Comparison of ENCODE assay signal across 8 mouse cellular contexts in the genomic region with DNA sequence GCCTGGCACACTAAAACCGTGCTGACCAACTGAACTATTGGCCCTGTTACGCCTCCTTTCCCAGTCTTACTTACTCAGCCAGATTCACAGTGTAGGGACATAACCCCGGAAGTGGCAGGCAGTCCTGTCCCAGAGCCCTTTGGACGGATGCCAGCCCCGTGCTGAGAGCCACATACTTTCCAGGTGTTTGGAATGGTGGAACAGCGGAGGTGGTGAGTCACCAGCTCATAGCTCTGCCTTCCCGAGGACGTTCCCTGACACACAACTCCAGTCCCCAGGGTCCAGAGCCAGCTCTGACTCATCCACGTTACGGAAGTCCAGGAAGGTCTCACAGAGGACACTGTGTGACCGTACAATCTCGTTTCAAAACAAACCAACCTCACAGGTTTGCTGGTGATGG.
DNase-seq lines count a peak whose midpoint lies in the region; ATAC-seq and TF ChIP-seq lines count a peak whose summit lies in the region.

No protein-coding gene starts in this region.

- H3K9ac ChIP-seq in heart, adult 2 months (ENCODE audit: low read depth, low read length) = no peak overlapping the region
- H3K9ac ChIP-seq in kidney, embryonic 16.5 days (replicated peaks; ENCODE audit: low read length) = no peak overlapping the region

- H3K27ac ChIP-seq in heart, adult 2 months = peak overlapping the region; percentile 82
- peak overlapping the region; percentile 57; the same call in 1 of the 2 replicates for H3K27ac ChIP-seq in kidney, embryonic 16.5 days (ENCODE audit: low read length)
- peak overlapping the region; percentile 75 for H3K27ac ChIP-seq in small intestine, adult 2 months (ENCODE audit: insufficient read depth, low read depth, low read length)

- peak; percentile 94 for DNase-seq in adrenal gland, adult 2 months
- peak; percentile 87 to 90 for DNase-seq in heart, adult 2 months
- DNase-seq in thymus, adult 18-20 months = no peak
- DNase-seq in cerebellum, adult 18-20 months = no peak
- DNase-seq in embryo, embryonic 10 days (ENCODE audit: low spot score) = no peak

- no peaks in the 10 kb centered on the region for H3K79me2 ChIP-seq in heart, adult 2 months (replicated peaks; ENCODE audit: control insufficient read depth, insufficient read depth, low read length)

- no peak for TF ChIP-seq CTCF in heart, adult 2 months (IDR thresholded peaks at IDR 0.05)
- TF ChIP-seq CTCF in small intestine, adult 2 months (IDR thresholded peaks at IDR 0.05; ENCODE audit: extremely low read depth, insufficient read length, insufficient replicate concordance, low read depth, low read length) = no peak

- H3K36me3 ChIP-seq in heart, adult 2 months (ENCODE audit: control insufficient read depth, insufficient read depth, low read length) = no peaks in the 10 kb centered on the region
- no peaks in the 10 kb centered on the region for H3K36me3 ChIP-seq in kidney, embryonic 16.5 days (ENCODE audit: insufficient read depth, low read length)
- no peaks in the 10 kb centered on the region for H3K36me3 ChIP-seq in small intestine, adult 2 months (ENCODE audit: control insufficient read depth, insufficient read depth, low read length)

- TF ChIP-seq POLR2A in heart, adult 2 months (IDR thresholded peaks at IDR 0.05; ENCODE audit: insufficient read depth, low read depth, low read length) = no peak
- no peak for TF ChIP-seq POLR2A in small intestine, adult 2 months (IDR thresholded peaks at IDR 0.05; ENCODE audit: low read depth, low read length)

- ATAC-seq in kidney, embryonic 16.5 days (ENCODE audit: low FRiP score, low TSS enrichment) = peak; percentile 82
- no peak for ATAC-seq in granulocyte monocyte progenitor cell, adult 5-6 weeks (replicated peaks; ENCODE audit: poor library complexity, severe bottlenecking)

- intact Hi-C loops in heart, adult 2 months (cut with DNase I) = loop anchor here (2.0 to 5.0 kb wide), 2 partner anchors 37 to 78 kb away; no protein-coding TSS in a partner anchor

- no peaks in the 10 kb centered on the region for H3K27me3 ChIP-seq in heart, adult 2 months (ENCODE audit: control insufficient read depth, insufficient read depth, low read length)
- no peaks in the 10 kb centered on the region for H3K27me3 ChIP-seq in kidney, embryonic 16.5 days (ENCODE audit: insufficient read depth, low read length)
- H3K27me3 ChIP-seq in small intestine, adult 2 months (ENCODE audit: control insufficient read depth, insufficient read depth, low read length) = no peaks in the 10 kb centered on the region

- no peak overlapping the region for H3K4me2 ChIP-seq in kidney, embryonic 16.5 days (replicated peaks; ENCODE audit: low read depth, low read length)

- no peaks in the 10 kb centered on the region for H3K9me3 ChIP-seq in kidney, embryonic 16.5 days (ENCODE audit: low read length)

- 6% methylated on average over 12 of the region's 12 CpGs for WGBS in heart, adult 2 months
- WGBS in kidney, embryonic 16.5 days = 47% methylated on average over 12 of the region's 12 CpGs
- 18% methylated on average over 12 of the region's 12 CpGs for WGBS in small intestine, adult 2 months

- TF ChIP-seq EP300 in heart, adult 2 months (IDR thresholded peaks at IDR 0.05; ENCODE audit: insufficient read depth, low read depth, low read length) = peak; percentile 96

- peaks cover 13% of the 10 kb centered on the region for H3K4me1 ChIP-seq in heart, adult 2 months (ENCODE audit: control insufficient read depth, insufficient read depth, low read length)
- peaks cover 18% of the 10 kb centered on the region for H3K4me1 ChIP-seq in kidney, embryonic 16.5 days (ENCODE audit: insufficient read depth, low read length)
- peaks cover 16% of the 10 kb centered on the region for H3K4me1 ChIP-seq in small intestine, adult 2 months (ENCODE audit: control insufficient read depth, insufficient read depth, insufficient read length, low read length)

- no peak overlapping the region for H3K4me3 ChIP-seq in heart, adult 2 months
- H3K4me3 ChIP-seq in kidney, embryonic 16.5 days (ENCODE audit: low read length) = no peak overlapping the region
- H3K4me3 ChIP-seq in small intestine, adult 2 months (ENCODE audit: low read depth, low read length) = peak overlapping the region; percentile 1; the same call in 1 of the 2 replicates

Comparison
In these comparisons a context has a peak if more than half of its experiments do, and no peak if none do; other contexts are left out.
1. DNase-seq: peak in adrenal gland, adult 2 months (single experiment) and heart, adult 2 months (2 of 2); none in thymus, adult 18-20 months (0 of 2), cerebellum, adult 18-20 months (0 of 2) and embryo, embryonic 10 days (single experiment).
2. Peak in every context shown above with its lines, with median percentiles within 50 percentile points of each other: H3K27ac ChIP-seq.